Mouse (Mus musculus): ENCODE results near the gene Lipm. TPM values are rescaled to one million over a fixed set of nuclear protein-coding genes. Genes with fewer than 3 reads are reported as not detected.

Lipm gene
- total RNA-seq, 1 experiment, result 0.09 TPM

DNA sequence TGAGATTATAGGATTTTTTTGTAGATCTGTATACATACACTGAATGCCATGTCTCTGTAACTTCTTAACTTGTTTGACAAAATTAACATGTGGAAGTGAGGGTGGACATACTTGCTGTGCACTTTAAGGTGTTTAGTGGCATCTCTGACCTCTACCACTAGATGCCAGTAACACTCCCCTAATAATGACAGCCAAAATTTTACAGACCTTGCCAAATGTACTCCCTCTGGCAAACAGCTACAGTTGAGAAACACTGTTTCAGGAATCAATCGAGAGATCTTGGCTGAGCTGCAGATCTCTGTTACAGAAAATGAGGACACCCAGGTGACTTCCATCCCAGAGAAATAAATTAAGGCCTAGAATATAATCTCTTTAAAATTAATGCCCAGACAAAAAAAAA, 4.5 kb upstream of the Lipm start:
- DNase-seq (ENCODE audit: low read depth, low spot score), result no peak
- Histone ChIP-seq H3K4me3 (ENCODE audit: insufficient read depth in 1 of 2, low read depth in 1 of 2, low read length in 2 of 2, poor library complexity in 1 of 2, severe bottlenecking in 1 of 2) (no peak overlapping the region), H3K4me1 (ENCODE audit: control insufficient read depth in 2 of 2, insufficient read depth in 2 of 2, low read length in 2 of 2, poor library complexity in 1 of 2) (no peaks in the 10 kb centered on the region), H3K36me3 (ENCODE audit: control insufficient read depth, insufficient read depth, low read length, poor library complexity, severe bottlenecking) (no peaks in the 10 kb centered on the region), H3K27ac (ENCODE audit: insufficient read depth, low read depth, low read length, poor library complexity, severe bottlenecking) (no peak overlapping the region), H3K9me3 (ENCODE audit: control insufficient read depth, insufficient read depth, low read depth, low read length) (no peaks in the 10 kb centered on the region), H3K9ac (ENCODE audit: insufficient read depth, low read depth, low read length, poor library complexity, severe bottlenecking) (no peak overlapping the region)
- TF ChIP-seq CHD2 (IDR thresholded peaks at IDR 0.05; ENCODE audit: low read depth, low read length), result no peak
- in situ Hi-C loops (cut with MboI; ENCODE audit: low sequenced_read_pairs in 2 of 2, unreplicated experiment in 2 of 2), result no loop called here

DNA sequence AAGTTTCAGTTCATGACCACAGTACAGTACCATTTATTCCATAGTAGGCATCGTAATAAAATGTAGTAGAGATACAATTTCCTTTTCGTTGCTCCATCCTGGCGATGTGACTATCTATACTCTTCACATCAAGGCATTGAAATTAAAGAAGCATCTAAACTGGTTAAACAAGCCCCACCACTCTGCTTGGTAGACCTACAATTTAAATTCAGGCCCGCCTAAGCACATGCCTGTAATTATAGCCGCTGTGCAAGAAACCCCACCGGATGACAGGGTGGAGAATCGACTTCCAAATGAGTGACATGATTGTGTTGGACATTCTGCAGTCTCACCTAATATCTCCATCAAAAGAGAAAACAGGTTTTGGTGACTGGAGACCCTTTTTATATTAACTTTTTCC, 1.2 kb downstream of the Lipm start:
- Histone ChIP-seq H3K9me3 (ENCODE audit: control insufficient read depth, insufficient read depth, low read depth, low read length) (no peaks in the 10 kb centered on the region), H3K4me3 (ENCODE audit: insufficient read depth in 1 of 2, low read depth in 1 of 2, low read length in 2 of 2, poor library complexity in 1 of 2, severe bottlenecking in 1 of 2) (no peak overlapping the region), H3K27ac (ENCODE audit: insufficient read depth, low read depth, low read length, poor library complexity, severe bottlenecking) (no peak overlapping the region), H3K9ac (ENCODE audit: insufficient read depth, low read depth, low read length, poor library complexity, severe bottlenecking) (no peak overlapping the region), H3K36me3 (ENCODE audit: control insufficient read depth, insufficient read depth, low read length, poor library complexity, severe bottlenecking) (no peaks in the 10 kb centered on the region), H3K4me1 (ENCODE audit: control insufficient read depth in 2 of 2, insufficient read depth in 2 of 2, low read length in 2 of 2, poor library complexity in 1 of 2) (no peaks in the 10 kb centered on the region)
- in situ Hi-C loops (cut with MboI; ENCODE audit: low sequenced_read_pairs in 2 of 2, unreplicated experiment in 2 of 2), result no loop called here
- TF ChIP-seq ZC3H11A (IDR thresholded peaks at IDR 0.05; ENCODE audit: borderline replicate concordance, low read depth, low read length) (no peak), HCFC1 (IDR thresholded peaks at IDR 0.05; ENCODE audit: borderline replicate concordance, insufficient read depth, low read length) (no peak), ZNF384 (IDR thresholded peaks at IDR 0.05; ENCODE audit: low read depth, low read length) (no peak), MAFK (IDR thresholded peaks at IDR 0.05; ENCODE audit: insufficient read depth, low read depth, low read length) (no peak), CHD2 (IDR thresholded peaks at IDR 0.05; ENCODE audit: low read depth, low read length) (no peak)
- DNase-seq (ENCODE audit: low read depth, low spot score), result no peak

DNA sequence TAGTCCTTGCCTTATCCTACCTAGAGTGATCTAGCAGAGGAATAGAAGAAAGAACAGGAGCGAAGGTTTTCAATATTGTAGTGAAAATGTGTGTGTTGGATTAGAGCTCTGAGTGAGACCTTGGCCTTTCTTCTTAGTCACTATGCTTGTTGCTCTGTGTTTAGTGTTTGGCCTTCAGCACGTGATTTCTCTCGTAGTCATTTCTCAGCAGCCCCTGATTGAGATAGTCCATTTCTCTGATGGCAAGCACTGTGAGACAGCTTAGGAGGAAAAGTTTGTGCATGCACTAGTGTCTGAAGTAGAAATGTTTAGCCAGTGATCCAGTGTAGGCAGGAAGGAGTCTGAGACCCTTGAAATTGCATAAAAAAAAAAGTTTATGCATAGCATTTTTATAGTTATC, 4.1 kb downstream of the Lipm start:
- Histone ChIP-seq H3K4me1 (ENCODE audit: control insufficient read depth in 2 of 2, insufficient read depth in 2 of 2, low read length in 2 of 2, poor library complexity in 1 of 2) (no peaks in the 10 kb centered on the region), H3K27ac (ENCODE audit: insufficient read depth, low read depth, low read length, poor library complexity, severe bottlenecking) (no peak overlapping the region), H3K9me3 (ENCODE audit: control insufficient read depth, insufficient read depth, low read depth, low read length) (no peaks in the 10 kb centered on the region), H3K36me3 (ENCODE audit: control insufficient read depth, insufficient read depth, low read length, poor library complexity, severe bottlenecking) (no peaks in the 10 kb centered on the region), H3K4me3 (ENCODE audit: insufficient read depth in 1 of 2, low read depth in 1 of 2, low read length in 2 of 2, poor library complexity in 1 of 2, severe bottlenecking in 1 of 2) (no peak overlapping the region), H3K9ac (ENCODE audit: insufficient read depth, low read depth, low read length, poor library complexity, severe bottlenecking) (no peak overlapping the region)
- in situ Hi-C loops (cut with MboI; ENCODE audit: low sequenced_read_pairs in 2 of 2, unreplicated experiment in 2 of 2), result no loop called here
- TF ChIP-seq ZNF384 (IDR thresholded peaks at IDR 0.05; ENCODE audit: low read depth, low read length) (no peak), CHD2 (IDR thresholded peaks at IDR 0.05; ENCODE audit: low read depth, low read length) (no peak), ZC3H11A (IDR thresholded peaks at IDR 0.05; ENCODE audit: borderline replicate concordance, low read depth, low read length) (no peak), MAFK (IDR thresholded peaks at IDR 0.05; ENCODE audit: insufficient read depth, low read depth, low read length) (no peak), HCFC1 (IDR thresholded peaks at IDR 0.05; ENCODE audit: borderline replicate concordance, insufficient read depth, low read length) (no peak)
- no peak for DNase-seq (ENCODE audit: low read depth, low spot score)

DNA sequence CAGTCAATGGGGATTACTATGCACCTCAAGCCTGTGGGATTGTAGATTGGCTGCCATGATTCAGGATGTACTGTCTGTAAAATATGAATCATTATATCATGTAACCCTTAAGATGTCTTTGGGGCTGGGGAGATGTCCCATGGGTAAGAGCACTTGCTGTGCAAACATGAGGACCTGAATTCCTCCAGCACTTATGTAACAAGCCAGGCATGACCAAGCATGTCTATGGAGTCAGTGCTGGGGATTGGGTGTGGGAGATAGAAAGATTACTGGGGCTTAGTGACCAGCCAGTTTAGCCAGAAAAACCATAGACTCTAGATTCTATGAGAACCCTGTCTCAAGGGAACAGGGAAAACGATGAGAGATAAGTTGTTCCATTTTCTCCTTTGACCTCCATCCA, 18.4 kb downstream of the Lipm start:
- H3K4me1 ChIP-seq (ENCODE audit: control insufficient read depth in 2 of 2, insufficient read depth in 2 of 2, low read length in 2 of 2, poor library complexity in 1 of 2), result no peaks in the 10 kb centered on the region
- TF ChIP-seq HCFC1 (IDR thresholded peaks at IDR 0.05; ENCODE audit: borderline replicate concordance, insufficient read depth, low read length) (no peak), ZC3H11A (IDR thresholded peaks at IDR 0.05; ENCODE audit: borderline replicate concordance, low read depth, low read length) (no peak), ZNF384 (IDR thresholded peaks at IDR 0.05; ENCODE audit: low read depth, low read length) (no peak)
- no peak for DNase-seq (ENCODE audit: low read depth, low spot score)
- H3K36me3 ChIP-seq (ENCODE audit: control insufficient read depth, insufficient read depth, low read length, poor library complexity, severe bottlenecking), result no peaks in the 10 kb centered on the region
- H3K4me3 ChIP-seq (ENCODE audit: insufficient read depth in 1 of 2, low read depth in 1 of 2, low read length in 2 of 2, poor library complexity in 1 of 2, severe bottlenecking in 1 of 2), result no peak overlapping the region
- no peak overlapping the region for H3K9ac ChIP-seq (ENCODE audit: insufficient read depth, low read depth, low read length, poor library complexity, severe bottlenecking)
- in situ Hi-C loops (cut with MboI; ENCODE audit: low sequenced_read_pairs in 2 of 2, unreplicated experiment in 2 of 2), result no loop called here
- no peak overlapping the region for H3K27ac ChIP-seq (ENCODE audit: insufficient read depth, low read depth, low read length, poor library complexity, severe bottlenecking)
- no peaks in the 10 kb centered on the region for H3K9me3 ChIP-seq (ENCODE audit: control insufficient read depth, insufficient read depth, low read depth, low read length)

DNA sequence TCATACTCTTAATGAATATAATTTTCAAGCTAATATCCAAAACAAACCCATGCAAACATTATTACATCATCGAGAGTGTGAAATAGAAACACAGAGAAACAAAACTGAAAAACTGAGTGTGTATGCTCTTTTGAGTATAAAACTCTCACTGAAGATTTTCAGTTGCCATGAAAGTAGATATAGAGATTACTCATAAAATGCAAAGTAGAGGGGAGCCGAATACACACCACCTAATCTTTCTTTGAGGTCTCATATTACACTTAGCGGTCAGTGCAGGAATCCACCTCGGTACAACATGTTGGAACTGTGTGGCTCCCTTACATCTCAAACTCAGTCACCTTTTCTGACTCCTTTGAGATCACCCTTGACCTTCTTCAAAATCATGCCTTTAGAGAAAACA, 18.9 kb downstream of the Lipm start:
- Histone ChIP-seq H3K9me3 (ENCODE audit: control insufficient read depth, insufficient read depth, low read depth, low read length) (no peaks in the 10 kb centered on the region), H3K27ac (ENCODE audit: insufficient read depth, low read depth, low read length, poor library complexity, severe bottlenecking) (no peak overlapping the region), H3K4me1 (ENCODE audit: control insufficient read depth in 2 of 2, insufficient read depth in 2 of 2, low read length in 2 of 2, poor library complexity in 1 of 2) (no peaks in the 10 kb centered on the region), H3K4me3 (ENCODE audit: insufficient read depth in 1 of 2, low read depth in 1 of 2, low read length in 2 of 2, poor library complexity in 1 of 2, severe bottlenecking in 1 of 2) (no peak overlapping the region), H3K9ac (ENCODE audit: insufficient read depth, low read depth, low read length, poor library complexity, severe bottlenecking) (no peak overlapping the region), H3K36me3 (ENCODE audit: control insufficient read depth, insufficient read depth, low read length, poor library complexity, severe bottlenecking) (no peaks in the 10 kb centered on the region)
- TF ChIP-seq CHD2 (IDR thresholded peaks at IDR 0.05; ENCODE audit: low read depth, low read length), result no peak
- TF ChIP-seq ZC3H11A (IDR thresholded peaks at IDR 0.05; ENCODE audit: borderline replicate concordance, low read depth, low read length), result no peak
- TF ChIP-seq MAFK (IDR thresholded peaks at IDR 0.05; ENCODE audit: insufficient read depth, low read depth, low read length), result no peak
- no peak for TF ChIP-seq ZNF384 (IDR thresholded peaks at IDR 0.05; ENCODE audit: low read depth, low read length)
- TF ChIP-seq HCFC1 (IDR thresholded peaks at IDR 0.05; ENCODE audit: borderline replicate concordance, insufficient read depth, low read length), result no peak
- no peak for DNase-seq (ENCODE audit: low read depth, low spot score)
- in situ Hi-C loops (cut with MboI; ENCODE audit: low sequenced_read_pairs in 2 of 2, unreplicated experiment in 2 of 2), result no loop called here

All from ES-E14 (cell line).